Mouse (Mus musculus) lung, postnatal 0 days (tissue): Measurements from ENCODE around the gene Mok. TPM values are rescaled to one million over a fixed set of nuclear protein-coding genes. Genes with fewer than 3 reads are reported as not detected.

ENCODE experiments used
- ATAC-seq: fragments of 200-750 bp; cut with Nextera tagmentation; 2 replicates; pipeline ENCODE4 v1.8.0; 2017; ENCODE audit warnings: moderate library complexity
- DNase-seq: peaks from one replicate; pipeline ENCODE4 v3.0.0-alpha.2; 2016; ENCODE audit warnings: low spot score
- H3K27ac ChIP-seq: fragments of 300-500 bp; sonication (generic); 2 replicates; pipeline ENCODE4 v1.5.1; 2014; ENCODE audit warnings: antibody characterized with exemption, mild to moderate bottlenecking, low read length, mixed read lengths
- H3K27me3 ChIP-seq: fragments of 300-500 bp; sonication (generic); replicated peaks from 2 replicates; pipeline ENCODE4 v1.6.1; 2014; ENCODE audit warnings: low read length, mixed read lengths; ENCODE audit not compliant: insufficient read depth
- H3K36me3 ChIP-seq: fragments of 300-500 bp; sonication (generic); 2 replicates; pipeline ENCODE4 v1.6.1; 2014; ENCODE audit warnings: low read length, mixed read lengths; ENCODE audit not compliant: insufficient read depth
- H3K4me1 ChIP-seq: fragments of 300-500 bp; sonication (generic); 2 replicates; pipeline ENCODE4 v1.6.1; 2014; ENCODE audit warnings: antibody characterized with exemption, low read depth, low read length, mixed read lengths; ENCODE audit not compliant: insufficient read depth
- H3K4me2 ChIP-seq: fragments of 300-500 bp; sonication (generic); replicated peaks from 2 replicates; pipeline ENCODE4 v1.6.1; 2014; ENCODE audit warnings: low read depth, mild to moderate bottlenecking, low read length, moderate library complexity, mixed read lengths
- H3K4me3 ChIP-seq: fragments of 300-500 bp; sonication (generic); 2 replicates; pipeline ENCODE4 v1.5.1; 2014; ENCODE audit warnings: low read depth, low read length
- H3K9ac ChIP-seq: fragments of 300-500 bp; sonication (generic); replicated peaks from 2 replicates; pipeline ENCODE4 v1.6.1; 2014; ENCODE audit warnings: low read depth, mild to moderate bottlenecking
- H3K9me3 ChIP-seq: fragments of 300-500 bp; sonication (generic); 2 replicates; pipeline ENCODE4 v1.6.1; 2016; ENCODE audit warnings: low read length, mixed read lengths
- CTCF ChIP-seq: IDR thresholded peaks from 2 replicates; pipeline ENCODE4 v1.5.1; 2016; ENCODE audit warnings: antibody characterized with exemption, mild to moderate bottlenecking
- EP300 ChIP-seq: IDR thresholded peaks from 2 replicates; pipeline ENCODE4 v1.6.1; 2016; ENCODE audit warnings: antibody characterized with exemption, mild to moderate bottlenecking, control low read depth
- WGBS: fragments of 180-500 bp; shearing (Covaris S2); extraction: QIAGEN DNeasy Blood & Tissue Kit; methylation state at CpG from one replicate; pipeline ENCODE4 v1.1.7; 2014; 5-methylcytosine and 5-hydroxymethylcytosine counted together
- polyA plus RNA-seq: library from polyadenylated mRNA; unstranded; fragments of >200 nt; fragmentation: Nextera tagmentation; extraction: Ambion mirVana; gene quantifications from 2 replicates; pipeline ENCODE4 v1.2.1, GENCODE M21; 2015

The Mok gene
- polyA plus RNA-seq, 1 experiment from 2014 or later = 11.1 TPM

DNA sequence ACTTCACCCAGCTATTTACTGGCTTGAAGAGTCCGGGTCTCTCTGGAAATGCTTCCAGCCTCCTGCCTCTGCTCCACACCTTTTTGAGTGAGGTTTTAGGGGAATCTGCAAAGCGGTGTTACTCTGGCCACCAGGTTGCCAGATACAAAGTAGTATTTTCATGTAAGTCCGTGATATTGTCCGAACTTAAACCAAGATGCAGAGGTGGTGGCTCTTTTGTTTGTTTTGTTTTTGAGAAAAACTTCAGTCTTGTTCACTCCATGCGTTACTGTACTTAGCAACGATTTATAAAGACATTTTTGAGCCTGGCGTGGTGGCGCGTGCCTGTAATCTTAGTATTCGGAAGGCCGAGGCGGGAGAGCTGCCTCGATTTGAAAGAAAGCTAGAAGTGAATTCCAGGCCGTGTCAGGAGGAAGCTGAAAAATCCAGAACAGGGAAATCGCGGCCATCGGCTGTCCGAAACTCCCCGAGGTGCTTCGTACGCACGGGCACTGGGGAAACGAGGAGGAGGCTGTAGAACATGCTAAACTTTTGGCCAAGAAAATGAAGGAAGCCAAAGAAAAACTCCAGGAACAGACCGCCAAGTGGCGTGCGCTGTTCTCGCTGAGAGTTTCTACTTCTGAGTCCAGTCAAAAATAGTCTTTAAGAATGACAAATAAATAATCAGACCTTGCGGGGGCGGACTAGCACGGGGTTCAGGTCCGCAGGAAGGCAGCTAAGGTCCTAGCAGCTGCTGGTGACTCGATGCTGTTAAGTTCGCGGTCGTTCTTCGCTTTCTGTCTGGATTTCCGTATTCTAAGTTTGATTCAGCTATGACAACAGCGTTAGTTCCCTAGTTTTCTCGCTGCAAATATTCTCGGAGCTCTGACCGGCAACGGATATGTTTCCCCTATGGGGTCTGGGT is 3.7 kb upstream of the Mok start:
- peak overlapping the region; percentile 59 for H3K4me3 ChIP-seq
- peak; percentile 36 for ATAC-seq
- H3K9me3 ChIP-seq = no peaks in the 10 kb centered on the region
- H3K4me2 ChIP-seq = peak overlapping the region; percentile 65
- H3K27ac ChIP-seq = peak overlapping the region; percentile 86
- peak; percentile 74 for DNase-seq
- H3K36me3 ChIP-seq = no peaks in the 10 kb centered on the region
- under 1% methylated on average over 42 of the region's 42 CpGs for WGBS
- H3K4me1 ChIP-seq = peaks cover 3% of the 10 kb centered on the region; the same call in 1 of the 2 replicates
- TF ChIP-seq CTCF = 0 out of 2 replicates have a peak, but pooled peaks have one; percentile 30
- TF ChIP-seq EP300 = 0 out of 2 replicates have a peak, but pooled peaks have one; percentile 19
- no peaks in the 10 kb centered on the region for H3K27me3 ChIP-seq
- peak overlapping the region; percentile 33; the same call in 1 of the 2 replicates for H3K9ac ChIP-seq

DNA sequence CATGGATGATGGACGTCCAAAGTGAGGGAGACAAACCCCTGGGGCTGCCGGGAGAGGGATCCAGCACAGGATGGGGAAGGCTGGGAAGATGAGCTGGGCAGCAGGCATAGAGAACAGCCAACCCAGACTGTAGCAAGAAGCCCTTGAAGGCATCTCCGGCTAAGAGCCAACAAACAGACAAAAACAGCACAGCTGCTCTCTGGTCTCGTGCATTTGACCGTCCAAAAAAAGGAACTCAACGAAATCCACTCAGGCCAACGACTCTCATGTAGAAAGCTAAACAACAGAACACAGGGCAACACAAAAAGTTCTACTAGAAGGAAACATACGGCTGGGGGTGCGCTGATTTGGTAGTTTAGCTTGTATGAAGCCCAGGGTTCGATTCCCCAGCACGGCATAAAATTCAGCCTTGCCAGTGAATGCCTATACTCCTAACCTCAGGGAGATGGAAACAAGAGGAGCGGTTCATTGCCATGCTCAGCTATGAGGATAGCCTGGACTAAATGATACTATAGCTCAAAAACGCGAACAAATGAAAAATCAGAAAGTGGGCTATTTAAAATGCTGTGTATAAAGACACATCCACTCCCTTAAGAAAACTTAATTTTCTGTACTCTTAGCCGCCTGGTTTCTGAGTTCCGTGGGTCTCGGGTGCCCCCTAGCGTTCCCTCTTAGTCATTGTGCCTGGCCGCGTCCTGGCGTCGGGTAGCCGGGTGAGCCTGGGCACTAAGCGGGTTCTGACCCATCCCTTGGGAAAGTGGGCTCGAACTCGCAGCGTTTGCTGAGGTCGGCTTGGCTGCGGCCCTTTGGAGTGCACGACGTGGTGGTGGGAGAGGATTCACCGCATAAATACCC is 2.7 kb upstream of the Mok start:
- no peaks in the 10 kb centered on the region for H3K36me3 ChIP-seq
- no peak overlapping the region for H3K9ac ChIP-seq
- peak overlapping the region; percentile 59 for H3K4me3 ChIP-seq
- no peaks in the 10 kb centered on the region for H3K27me3 ChIP-seq
- ATAC-seq = peak; percentile 36
- TF ChIP-seq EP300 (no peak), CTCF (peak; percentile 95)
- no peak overlapping the region for H3K27ac ChIP-seq
- H3K4me2 ChIP-seq = peak overlapping the region; percentile 65
- DNase-seq = peak; percentile 92
- 15% methylated on average over 32 of the region's 32 CpGs for WGBS
- H3K4me1 ChIP-seq = peaks cover 3% of the 10 kb centered on the region; the same call in 1 of the 2 replicates
- no peaks in the 10 kb centered on the region for H3K9me3 ChIP-seq

DNA sequence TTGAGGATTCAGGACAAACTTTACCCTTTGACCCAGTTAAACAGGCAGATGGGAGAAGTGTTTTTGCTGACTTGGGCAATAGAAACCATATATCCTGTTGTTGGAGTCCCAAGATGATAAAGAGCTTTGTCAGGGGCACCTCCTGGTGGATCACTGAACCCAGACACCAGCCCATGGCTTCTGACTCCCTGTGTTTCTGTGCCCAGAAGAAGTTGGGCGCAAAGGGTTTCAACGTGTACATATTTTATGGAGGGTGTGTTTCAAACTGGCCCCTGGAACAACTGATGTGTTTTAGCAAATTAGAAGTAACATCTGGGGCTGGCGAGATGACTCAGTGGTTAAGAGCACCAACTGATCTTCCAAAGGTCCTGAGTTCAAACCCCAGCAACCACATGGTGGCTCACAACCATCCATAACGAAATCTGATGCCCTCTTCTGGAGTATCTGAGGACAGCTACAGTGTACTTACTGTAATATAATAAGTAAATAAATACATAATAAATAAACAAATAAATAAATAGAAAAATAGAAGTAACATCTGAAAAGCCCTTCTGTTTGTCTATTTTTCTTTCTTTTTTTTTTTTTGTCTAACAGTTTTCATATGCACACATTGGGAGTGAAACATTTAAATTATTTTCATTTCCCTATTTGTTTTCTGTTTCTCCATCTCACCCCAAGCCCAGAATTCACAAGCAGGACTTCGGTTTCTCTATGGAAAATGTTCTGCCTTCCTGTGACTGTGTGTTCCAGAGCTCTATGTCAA is 1.2 kb upstream of the Mok start:
- no peaks in the 10 kb centered on the region for H3K9me3 ChIP-seq
- no peak overlapping the region for H3K27ac ChIP-seq
- no peak overlapping the region for H3K9ac ChIP-seq
- DNase-seq (no peak), ATAC-seq (no peak)
- H3K4me1 ChIP-seq = peaks cover 3% of the 10 kb centered on the region; the same call in 1 of the 2 replicates
- 70% methylated on average over 5 of the region's 5 CpGs for WGBS
- H3K4me3 ChIP-seq = no peak overlapping the region
- no peaks in the 10 kb centered on the region for H3K27me3 ChIP-seq
- TF ChIP-seq EP300 = no peak
- TF ChIP-seq CTCF = no peak
- H3K4me2 ChIP-seq = no peak overlapping the region
- no peaks in the 10 kb centered on the region for H3K36me3 ChIP-seq

GRCm38 (mm10) chr12:110837850-110838249 is 2.9 kb downstream of the Mok start:
- H3K27ac ChIP-seq = no peak overlapping the region

DNA sequence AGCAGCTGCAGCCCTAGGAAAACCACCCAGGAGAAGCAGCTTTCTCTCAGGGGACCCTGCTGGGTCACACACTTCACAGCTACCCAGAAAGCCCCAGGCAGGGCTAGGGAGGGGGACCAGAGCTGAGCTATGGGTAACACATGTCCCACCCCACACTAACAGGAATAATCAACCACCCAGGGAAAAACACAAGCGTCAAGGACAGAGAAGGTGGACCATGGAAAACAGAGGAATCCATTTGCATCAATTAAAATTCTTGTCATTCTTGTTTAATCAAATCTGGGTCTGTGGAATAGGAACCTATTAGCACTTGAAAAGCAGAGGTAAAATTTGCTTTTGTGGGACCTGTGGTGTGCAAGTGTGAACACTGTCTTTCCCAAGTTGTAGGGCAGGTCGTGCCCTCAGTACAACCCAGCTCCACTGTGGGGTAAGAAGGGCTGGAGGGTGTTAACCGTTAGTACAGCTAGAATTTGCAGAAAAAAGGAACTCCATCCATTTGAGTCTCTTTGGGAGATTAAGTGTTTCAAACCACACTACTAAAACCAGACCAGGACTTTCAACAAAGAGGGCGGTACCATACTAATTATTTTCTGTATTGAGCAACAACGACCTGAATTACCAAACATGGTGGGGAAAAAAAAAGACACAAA is 3.4 kb downstream of the Mok start:
- H3K27me3 ChIP-seq = no peaks in the 10 kb centered on the region
- H3K4me2 ChIP-seq = no peak overlapping the region
- H3K4me1 ChIP-seq = peaks cover 3% of the 10 kb centered on the region; the same call in 1 of the 2 replicates
- no peak for DNase-seq
- H3K9ac ChIP-seq = no peak overlapping the region
- WGBS = 37% methylated on average over 5 of the region's 5 CpGs
- TF ChIP-seq CTCF (no peak), EP300 (no peak)
- no peak overlapping the region for H3K4me3 ChIP-seq
- ATAC-seq = no peak
- no peaks in the 10 kb centered on the region for H3K9me3 ChIP-seq
- H3K27ac ChIP-seq = peak overlapping the region; percentile 80
- no peaks in the 10 kb centered on the region for H3K36me3 ChIP-seq

More at GRCm38 (mm10) chr12:110837850-110838249, 2.9 kb downstream of the Mok start:
- ATAC-seq = no peak
- Histone ChIP-seq H3K9ac (no peak overlapping the region), H3K36me3 (no peaks in the 10 kb centered on the region), H3K9me3 (no peaks in the 10 kb centered on the region), H3K4me1 (peaks cover 3% of the 10 kb centered on the region; the same call in 1 of the 2 replicates), H3K4me3 (no peak overlapping the region), H3K27me3 (no peaks in the 10 kb centered on the region), H3K4me2 (no peak overlapping the region)
- DNase-seq = no peak
- 86% methylated on average over 8 of the region's 8 CpGs for WGBS
- no peak for TF ChIP-seq EP300
- no peak for TF ChIP-seq CTCF
